Mouse (Mus musculus) ES-E14 (cell line): ENCODE measurements at regions not wholly inside any gene's neighbourhood (a gene's known extent, or its start where the extent isn't known, plus 50 kb on each side); places are given as distances from the start of the nearest gene placed in this dataset.

Experiments
- CHD2 ChIP-seq: IDR thresholded peaks from 2 replicates; pipeline ENCODE4 v1.6.1; 2014; ENCODE audit warnings: mild to moderate bottlenecking, low read depth, low read length, inconsistent platforms
- HCFC1 ChIP-seq: IDR thresholded peaks from 2 replicates; pipeline ENCODE4 v1.6.1; 2012; ENCODE audit warnings: low read length, inconsistent platforms, borderline replicate concordance; ENCODE audit not compliant: insufficient read depth
- MAFK ChIP-seq: IDR thresholded peaks from 2 replicates; pipeline ENCODE4 v1.6.1; 2014; ENCODE audit warnings: mild to moderate bottlenecking, low read depth, low read length, inconsistent platforms; ENCODE audit not compliant: insufficient read depth
- ZC3H11A ChIP-seq: IDR thresholded peaks from 2 replicates; pipeline ENCODE4 v1.6.1; 2012; ENCODE audit warnings: low read depth, mild to moderate bottlenecking, inconsistent platforms, low read length, borderline replicate concordance

- TF ChIP-seq ZC3H11A: no peak
- no peak for TF ChIP-seq MAFK
- TF ChIP-seq CHD2: no peak
- TF ChIP-seq HCFC1: no peak
These were observed 54.4 kb upstream of the Prmt8 start for GRCm38 (mm10) chr6:127823718-127824117.
